Mouse (Mus musculus) heart, adult 2 months (tissue): Measurements from ENCODE around the gene Tmem266.

Source experiments
- CTCF ChIP-seq: fragments of 200-600 bp; IDR thresholded peaks from 2 replicates; pipeline ENCODE4 v1.8.1; 2022; ENCODE audit warnings: antibody characterized with exemption, mild to moderate bottlenecking, moderate library complexity
- EP300 ChIP-seq: fragments of 200-500 bp; IDR thresholded peaks from 2 replicates; pipeline ENCODE4 v1.6.1; 2011; ENCODE audit warnings: low read depth, low read length, control low read depth; ENCODE audit not compliant: insufficient read depth
- POLR2A ChIP-seq: fragments of 200-500 bp; IDR thresholded peaks from 2 replicates; pipeline ENCODE4 v1.6.1; 2011; ENCODE audit warnings: mild to moderate bottlenecking, low read depth, low read length, control low read depth; ENCODE audit not compliant: insufficient read depth

DNA sequence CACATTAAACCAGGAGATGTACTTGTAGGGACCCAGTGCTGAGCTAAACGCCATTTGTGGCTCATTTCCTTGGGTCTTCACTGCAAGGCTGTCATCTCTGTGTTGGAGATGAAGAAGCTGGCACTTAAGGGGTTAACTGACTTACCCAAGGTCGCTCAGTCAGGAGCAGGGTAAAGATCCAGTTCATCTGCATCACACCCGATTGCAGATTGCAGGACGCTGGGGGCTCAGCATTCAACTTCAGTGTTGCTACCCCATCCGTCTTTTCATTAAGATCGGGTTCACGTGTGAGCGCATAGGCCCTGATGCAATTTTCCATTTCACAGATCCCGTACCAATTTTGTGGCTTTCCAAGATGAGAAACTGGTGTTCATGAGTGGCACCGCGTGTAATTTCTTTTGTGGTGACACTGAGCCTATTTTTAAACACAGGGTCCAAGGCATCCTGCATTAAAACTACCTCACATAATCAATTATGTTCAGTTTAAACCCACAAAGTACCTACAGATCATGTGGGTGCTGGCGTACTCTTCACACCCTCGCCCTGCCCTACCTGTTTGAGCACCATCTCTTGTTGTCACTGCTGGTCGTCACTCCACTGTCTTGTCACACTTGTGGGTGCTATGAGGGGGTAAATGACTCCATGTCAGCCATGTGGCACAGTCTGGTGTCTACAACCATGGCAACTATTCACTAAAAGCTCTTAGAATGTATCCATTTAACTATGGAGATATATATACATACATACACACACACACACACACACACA, 1.6 kb downstream of the Tmem266 start:
- TF ChIP-seq CTCF (no peak), EP300 (no peak), POLR2A (no peak)
